19 mouse cellular contexts compared by ENCODE assay signal in genomic region chr3:59054834-59055535, GRCm38 (mm10). TPM values are rescaled to one million over a fixed set of nuclear protein-coding genes. Genes with fewer than 3 reads are reported as not detected.
A peak's percentile ranks its signal among the peaks of the same experiment; 100 is the strongest.
DNase-seq lines count a peak whose midpoint lies in the region; ATAC-seq and TF ChIP-seq lines count a peak whose summit lies in the region.
"Had no signal": no experiment of that assay in that cellular context is flagged by ENCODE, and none has a peak within 500 bp of the region (broad histone marks: within the 10 kb centered on the region; RNA-seq: fewer than 3 reads in every experiment).

No protein-coding gene starts in this region.

- H3K4me3 ChIP-seq in liver, embryonic 11.5 days (ENCODE audit: low read depth, low read length), result no peak overlapping the region
- no peak overlapping the region for H3K4me3 ChIP-seq in spleen, adult 2 months (ENCODE audit: extremely low read depth, insufficient read depth, insufficient read length)
- no peak overlapping the region for H3K4me3 ChIP-seq in cerebellum, adult 2 months (replicated peaks; ENCODE audit: insufficient read depth, low read depth, low read length)
- H3K4me3 ChIP-seq: hindbrain, embryonic 12.5 days; stomach, embryonic 15.5 days had no signal

- peaks cover 26% of the 10 kb centered on the region for H3K4me1 ChIP-seq in liver, embryonic 11.5 days (replicated peaks; ENCODE audit: control insufficient read depth, insufficient read depth, low read length)
- H3K4me1 ChIP-seq in spleen, adult 2 months (ENCODE audit: control insufficient read depth, insufficient read depth, insufficient read length), result no peaks in the 10 kb centered on the region
- H3K4me1 ChIP-seq in cerebellum, adult 2 months (ENCODE audit: control insufficient read depth, insufficient read depth, low read length), result peaks cover 6% of the 10 kb centered on the region
- H3K4me1 ChIP-seq: stomach, embryonic 15.5 days had no signal

- no peak for ATAC-seq in liver, embryonic 11.5 days (replicated peaks; ENCODE audit: low FRiP score)
- peak; percentile 72 for ATAC-seq in common myeloid progenitor, adult 5-6 weeks (replicated peaks; ENCODE audit: low read depth, poor library complexity, severe bottlenecking)
- ATAC-seq in megakaryocyte, adult 5-6 weeks (ENCODE audit: poor library complexity, severe bottlenecking), result peak; percentile 93
- ATAC-seq: intestine, postnatal 0 days had no signal

- 41% methylated on average over 17 of the region's 17 CpGs for WGBS in liver, embryonic 11.5 days
- WGBS in spleen, adult 2 months, result 18% methylated on average over 17 of the region's 17 CpGs
- WGBS in cerebellum, adult 2 months, result 88% methylated on average over 17 of the region's 17 CpGs

- no peak for DNase-seq in liver, embryonic 11.5 days (ENCODE audit: low spot score)
- DNase-seq in liver, result no peak
- DNase-seq in spleen, adult 2 months (ENCODE audit: low read depth in 1 of 2, low spot score in 2 of 2), result peak; percentile 41 to 59
- DNase-seq in cerebellum, adult 2 months, result no peak
- DNase-seq in layer of hippocampus, postnatal 25 days (ENCODE audit: extremely low spot score in 1 of 2, low spot score in 1 of 2), result no peak
- DNase-seq in retina, embryonic 14.5 days (ENCODE audit: low spot score), result no peak
- DNase-seq: cerebellum, adult 18-20 months; gastrocnemius, postnatal 36 days; kidney, postnatal 36 days; right cerebral cortex, postnatal 14 days; thymus, postnatal 36 days had no signal

- no peak for TF ChIP-seq POLR2A in spleen, adult 2 months (IDR thresholded peaks at IDR 0.05; ENCODE audit: low read depth, low read length)
- TF ChIP-seq POLR2A in cerebellum, adult 2 months (IDR thresholded peaks at IDR 0.05; ENCODE audit: borderline replicate concordance, insufficient read depth, low read length), result no peak

- H3K4me2 ChIP-seq in liver, embryonic 11.5 days, result peak overlapping the region; percentile 43
- H3K4me2 ChIP-seq: hindbrain, embryonic 12.5 days; stomach, embryonic 15.5 days had no signal

- no peaks in the 10 kb centered on the region for H3K27me3 ChIP-seq in liver, embryonic 11.5 days (replicated peaks; ENCODE audit: control insufficient read depth, insufficient read depth, low read length)
- H3K27me3 ChIP-seq in spleen, adult 2 months (ENCODE audit: control insufficient read depth, insufficient read depth, low read length), result no peaks in the 10 kb centered on the region
- no peaks in the 10 kb centered on the region for H3K27me3 ChIP-seq in cerebellum, adult 2 months (ENCODE audit: control insufficient read depth, insufficient read depth, low read length)
- H3K27me3 ChIP-seq: hindbrain, embryonic 12.5 days; stomach, embryonic 15.5 days had no signal

- no peaks in the 10 kb centered on the region for H3K9me3 ChIP-seq in liver, embryonic 11.5 days (ENCODE audit: control insufficient read depth, low read length)
- H3K9me3 ChIP-seq: hindbrain, embryonic 12.5 days; stomach, embryonic 15.5 days had no signal

- no peak overlapping the region; the same call in 1 of the 2 replicates for H3K9ac ChIP-seq in liver, embryonic 11.5 days (ENCODE audit: low read depth, low read length)
- H3K9ac ChIP-seq: hindbrain, embryonic 12.5 days; stomach, embryonic 15.5 days had no signal

- H3K36me3 ChIP-seq in liver, embryonic 11.5 days (ENCODE audit: control insufficient read depth, insufficient read depth, low read length), result no peaks in the 10 kb centered on the region
- no peaks in the 10 kb centered on the region for H3K36me3 ChIP-seq in spleen, adult 2 months (ENCODE audit: control insufficient read depth, insufficient read depth, low read length)
- H3K36me3 ChIP-seq: hindbrain, embryonic 12.5 days; stomach, embryonic 15.5 days had no signal

- H3K27ac ChIP-seq in liver, embryonic 11.5 days (ENCODE audit: low read depth, low read length), result peak overlapping the region; percentile 77
- no peak overlapping the region for H3K27ac ChIP-seq in spleen, adult 2 months (ENCODE audit: insufficient read depth, low read length)
- H3K27ac ChIP-seq in cerebellum, adult 2 months (ENCODE audit: insufficient read depth, low read length), result no peak overlapping the region
- H3K27ac ChIP-seq: hindbrain, embryonic 12.5 days; macrophage; stomach, embryonic 15.5 days had no signal

- no peak for TF ChIP-seq CTCF in spleen, adult 2 months (IDR thresholded peaks at IDR 0.05; ENCODE audit: extremely low read depth, insufficient read depth, insufficient read length, insufficient replicate concordance)
- TF ChIP-seq CTCF in cerebellum, adult 2 months (IDR thresholded peaks at IDR 0.05; ENCODE audit: borderline replicate concordance, insufficient read depth, low read depth, low read length), result no peak

RNA-seq across cellular contexts. Expression of gene Gpr171, which starts 46.6 kb away (rescaled TPM):
- 2.3 and 2.8 TPM in 2 replicates for polyA plus RNA-seq in liver, embryonic 11.5 days (2014; fragmentation: Nextera tagmentation; extraction: Ambion mirVana)
- 55.6 and 57.4 TPM in 2 replicates for total RNA-seq in common myeloid progenitor, adult 5-6 weeks (2017)
- total RNA-seq in megakaryocyte, adult 5-6 weeks (2015), result 6.7 and 7.6 TPM in 2 replicates
- total RNA-seq in megakaryocyte, adult 5-6 weeks (2017), result 8.3 and 9.0 TPM in 2 replicates
- 5.4 and 6.2 TPM in 2 replicates for polyA plus RNA-seq in spleen, adult 2 months (2012; rRNA removed)
- 0.06 TPM in 1 of 2 replicates, not detected in the other for polyA plus RNA-seq in cerebellum, adult 2 months (2012; rRNA removed)
- total RNA-seq in layer of hippocampus, postnatal 25 days (2021), result not detected
- total RNA-seq: gastrocnemius, postnatal 36 days; left cerebral cortex, adult 8-10 months had no signal
- polyA plus RNA-seq: frontal cortex, adult 2 months had no signal

RNA-seq across cellular contexts. Expression of gene Med12l, which starts 49.4 kb away (rescaled TPM):
- 3.6 TPM in 2 replicates for polyA plus RNA-seq in liver, embryonic 11.5 days (2014; fragmentation: Nextera tagmentation; extraction: Ambion mirVana)
- total RNA-seq in common myeloid progenitor, adult 5-6 weeks (2017), result 11.3 and 12.6 TPM in 2 replicates
- 0.20 and 0.25 TPM in 2 replicates for total RNA-seq in megakaryocyte, adult 5-6 weeks (2015)
- 0.29 and 0.45 TPM in 2 replicates for total RNA-seq in megakaryocyte, adult 5-6 weeks (2017)
- polyA plus RNA-seq in spleen, adult 2 months (2012; rRNA removed), result 2.0 and 2.5 TPM in 2 replicates
- polyA plus RNA-seq in cerebellum, adult 2 months (2012; rRNA removed), result 16.9 and 19.0 TPM in 2 replicates
- total RNA-seq in layer of hippocampus, postnatal 25 days (2021), result 10 to 100 TPM; 42.5 to 50.1 TPM

Comparison
In these comparisons a context has a peak if more than half of its experiments do, and no peak if none do; other contexts are left out.
1. DNase-seq: peak in spleen, adult 2 months (2 of 2); none in liver, embryonic 11.5 days (single experiment), liver (single experiment), cerebellum, adult 2 months (0 of 2), layer of hippocampus, postnatal 25 days (0 of 2) and retina, embryonic 14.5 days (single experiment).
2. RNA of gene Gpr171, which starts 46.6 kb away (total RNA-seq): 55.6 to 57.4 TPM in common myeloid progenitor, adult 5-6 weeks and 6.7 to 9.0 TPM in megakaryocyte, adult 5-6 weeks; not detected in layer of hippocampus, postnatal 25 days; every median in the first group is over 4 times any median in the second.